Mouse (Mus musculus) ES-E14 (cell line): Measurements from ENCODE around the gene Snrk. TPM values are rescaled to one million over a fixed set of nuclear protein-coding genes. Genes with fewer than 3 reads are reported as not detected.

ENCODE experiments used
- DNase-seq: peaks from one replicate; pipeline ENCODE4 v3.0.0-alpha.2; 2013; ENCODE audit warnings: low read depth, low spot score
- H3K27ac ChIP-seq: 2 replicates; pipeline ENCODE4 v1.5.1; 2012; ENCODE audit warnings: low read depth, mild to moderate bottlenecking, low read length, moderate library complexity, mixed read lengths; ENCODE audit not compliant: poor library complexity, insufficient read depth, severe bottlenecking
- H3K36me3 ChIP-seq: 2 replicates; pipeline ENCODE4 v1.6.1; 2012; ENCODE audit warnings: mild to moderate bottlenecking, low read length, moderate library complexity, mixed read lengths; ENCODE audit not compliant: control insufficient read depth, poor library complexity, insufficient read depth, severe bottlenecking
- H3K4me1 ChIP-seq, 2 experiments: fragments of 150-350 bp in 1 of 2; sonication (generic) in 1 of 2; 2 replicates each; pipeline ENCODE4 v1.6.1; 2012; ENCODE audit warnings: low read length in 2 of 2, mild to moderate bottlenecking in 1 of 2, mixed read lengths in 1 of 2; ENCODE audit not compliant: control insufficient read depth in 2 of 2, insufficient read depth in 2 of 2, poor library complexity in 1 of 2
- H3K4me3 ChIP-seq, 2 experiments: fragments of 150-350 bp in 1 of 2; sonication (generic) in 1 of 2; 2 replicates each; pipeline ENCODE4 v1.5.1; 2012; ENCODE audit warnings: low read length in 2 of 2, low read depth in 1 of 2, mild to moderate bottlenecking in 1 of 2, mixed read lengths in 1 of 2; ENCODE audit not compliant: insufficient read depth in 1 of 2, poor library complexity in 1 of 2, severe bottlenecking in 1 of 2
- H3K9ac ChIP-seq: 2 replicates; pipeline ENCODE4 v1.6.1; 2012; ENCODE audit warnings: low read depth, mild to moderate bottlenecking, low read length, mixed read lengths; ENCODE audit not compliant: poor library complexity, insufficient read depth, severe bottlenecking
- H3K9me3 ChIP-seq: fragments of 150-350 bp; sonication (generic); 2 replicates; pipeline ENCODE4 v1.6.1; 2012; ENCODE audit warnings: low read depth, mild to moderate bottlenecking, low read length; ENCODE audit not compliant: control insufficient read depth, insufficient read depth
- CHD2 ChIP-seq: IDR thresholded peaks from 2 replicates; pipeline ENCODE4 v1.6.1; 2014; ENCODE audit warnings: mild to moderate bottlenecking, low read depth, low read length, inconsistent platforms
- HCFC1 ChIP-seq: IDR thresholded peaks from 2 replicates; pipeline ENCODE4 v1.6.1; 2012; ENCODE audit warnings: low read length, inconsistent platforms, borderline replicate concordance; ENCODE audit not compliant: insufficient read depth
- MAFK ChIP-seq: IDR thresholded peaks from 2 replicates; pipeline ENCODE4 v1.6.1; 2014; ENCODE audit warnings: mild to moderate bottlenecking, low read depth, low read length, inconsistent platforms; ENCODE audit not compliant: insufficient read depth
- ZC3H11A ChIP-seq: IDR thresholded peaks from 2 replicates; pipeline ENCODE4 v1.6.1; 2012; ENCODE audit warnings: low read depth, mild to moderate bottlenecking, inconsistent platforms, low read length, borderline replicate concordance
- ZNF384 ChIP-seq: IDR thresholded peaks from 2 replicates; pipeline ENCODE4 v1.6.1; 2012; ENCODE audit warnings: low read depth, low read length, inconsistent platforms
- in situ Hi-C, 2 experiments: fragments of 600-800 bp; cut with MboI; formaldehyde crosslinking; loops; one replicate each; pipeline ENCODE4 v1.15.1; 2025; ENCODE audit warnings: low sequenced_read_pairs in 2 of 2, inconsistent platforms in 1 of 2; ENCODE audit not compliant: unreplicated experiment in 2 of 2
- total RNA-seq: library from RNA; depleted of rRNA; stranded (reverse); fragments of 300-350 nt; gene quantifications from 2 replicates; pipeline ENCODE4 v1.2.3, GENCODE M21; 2012

The Snrk gene
- total RNA-seq, 1 experiment: 10.0 TPM

- in situ Hi-C loops: no loop called here
- no peaks in the 10 kb centered on the region for H3K9me3 ChIP-seq
- no peak for DNase-seq
These were observed 31.4 kb upstream of the Snrk start for GRCm38 (mm10) chr9:122085550-122086205.

GRCm38 (mm10) chr9:122087086-122087485 is 30.0 kb upstream of the Snrk start:
- no peak overlapping the region for H3K9ac ChIP-seq
- no peaks in the 10 kb centered on the region for H3K4me1 ChIP-seq
- H3K27ac ChIP-seq: no peak overlapping the region
- in situ Hi-C loops: no loop called here
- H3K9me3 ChIP-seq: no peaks in the 10 kb centered on the region
- no peak for DNase-seq
- no peaks in the 10 kb centered on the region for H3K36me3 ChIP-seq
- no peak overlapping the region for H3K4me3 ChIP-seq
- no peak for TF ChIP-seq ZC3H11A
- no peak for TF ChIP-seq CHD2
- no peak for TF ChIP-seq ZNF384
- no peak for TF ChIP-seq MAFK
- no peak for TF ChIP-seq HCFC1

More at GRCm38 (mm10) chr9:122085550-122086205, 31.4 kb upstream of the Snrk start:
- no peak overlapping the region for H3K9ac ChIP-seq
- H3K4me1 ChIP-seq: no peaks in the 10 kb centered on the region
- H3K36me3 ChIP-seq: no peaks in the 10 kb centered on the region
- H3K27ac ChIP-seq: no peak overlapping the region
- no peak for TF ChIP-seq ZNF384
- TF ChIP-seq MAFK: no peak
- TF ChIP-seq CHD2: no peak
- TF ChIP-seq ZC3H11A: no peak
- TF ChIP-seq HCFC1: no peak
- no peak overlapping the region for H3K4me3 ChIP-seq

- H3K4me3 ChIP-seq: no peak overlapping the region
- H3K9ac ChIP-seq: no peak overlapping the region
- no peaks in the 10 kb centered on the region for H3K4me1 ChIP-seq
- in situ Hi-C loops: no loop called here
- H3K9me3 ChIP-seq: no peaks in the 10 kb centered on the region
- no peak for DNase-seq
- no peaks in the 10 kb centered on the region for H3K36me3 ChIP-seq
- no peak for TF ChIP-seq ZNF384
- TF ChIP-seq MAFK: no peak
- no peak for TF ChIP-seq CHD2
- TF ChIP-seq HCFC1: no peak
- TF ChIP-seq ZC3H11A: no peak
- no peak overlapping the region for H3K27ac ChIP-seq
These were observed 25.9 kb upstream of the Snrk start for GRCm38 (mm10) chr9:122091171-122091570.

GRCm38 (mm10) chr9:122091782-122092228 is 25.3 kb upstream of the Snrk start:
- no peak overlapping the region for H3K4me3 ChIP-seq
- no peaks in the 10 kb centered on the region for H3K9me3 ChIP-seq
- TF ChIP-seq HCFC1 (no peak), CHD2 (no peak), ZNF384 (no peak)
- in situ Hi-C loops: no loop called here
- no peak overlapping the region for H3K9ac ChIP-seq
- H3K36me3 ChIP-seq: no peaks in the 10 kb centered on the region
- no peak for DNase-seq
- H3K4me1 ChIP-seq: no peaks in the 10 kb centered on the region
- no peak overlapping the region for H3K27ac ChIP-seq

- no peak overlapping the region for H3K9ac ChIP-seq
- H3K9me3 ChIP-seq: no peaks in the 10 kb centered on the region
- no peak overlapping the region for H3K4me3 ChIP-seq
- no peaks in the 10 kb centered on the region for H3K36me3 ChIP-seq
- no peak for DNase-seq
- TF ChIP-seq CHD2 (no peak), HCFC1 (no peak)
- no peaks in the 10 kb centered on the region for H3K4me1 ChIP-seq
- in situ Hi-C loops: no loop called here
- no peak overlapping the region for H3K27ac ChIP-seq
These were observed 22.9 kb upstream of the Snrk start for GRCm38 (mm10) chr9:122094171-122094570.
